Mouse (Mus musculus) C2C12 (cell line): ENCODE results near the gene Gys1.
A peak's percentile ranks its signal among the peaks of the same experiment; 100 is the strongest.

ENCODE experiments used
- CTCF ChIP-seq: IDR thresholded peaks from one replicate; pipeline ENCODE4 v1.5.1; 2011; ENCODE audit not compliant: control insufficient read depth, insufficient read depth, insufficient read length
- FOSL1 ChIP-seq: IDR thresholded peaks from one replicate; pipeline ENCODE4 v1.8.0; 2011; ENCODE audit warnings: mild to moderate bottlenecking, low read length; ENCODE audit not compliant: poor library complexity, insufficient read depth, severe bottlenecking
- MAX ChIP-seq: IDR thresholded peaks from one replicate; pipeline ENCODE4 v1.6.1; 2011; ENCODE audit warnings: mild to moderate bottlenecking, control low read depth
- MYOD1 ChIP-seq: IDR thresholded peaks from one replicate; pipeline ENCODE4 v1.6.1; 2011; ENCODE audit warnings: low read depth; ENCODE audit not compliant: control insufficient read depth, insufficient read length

DNA sequence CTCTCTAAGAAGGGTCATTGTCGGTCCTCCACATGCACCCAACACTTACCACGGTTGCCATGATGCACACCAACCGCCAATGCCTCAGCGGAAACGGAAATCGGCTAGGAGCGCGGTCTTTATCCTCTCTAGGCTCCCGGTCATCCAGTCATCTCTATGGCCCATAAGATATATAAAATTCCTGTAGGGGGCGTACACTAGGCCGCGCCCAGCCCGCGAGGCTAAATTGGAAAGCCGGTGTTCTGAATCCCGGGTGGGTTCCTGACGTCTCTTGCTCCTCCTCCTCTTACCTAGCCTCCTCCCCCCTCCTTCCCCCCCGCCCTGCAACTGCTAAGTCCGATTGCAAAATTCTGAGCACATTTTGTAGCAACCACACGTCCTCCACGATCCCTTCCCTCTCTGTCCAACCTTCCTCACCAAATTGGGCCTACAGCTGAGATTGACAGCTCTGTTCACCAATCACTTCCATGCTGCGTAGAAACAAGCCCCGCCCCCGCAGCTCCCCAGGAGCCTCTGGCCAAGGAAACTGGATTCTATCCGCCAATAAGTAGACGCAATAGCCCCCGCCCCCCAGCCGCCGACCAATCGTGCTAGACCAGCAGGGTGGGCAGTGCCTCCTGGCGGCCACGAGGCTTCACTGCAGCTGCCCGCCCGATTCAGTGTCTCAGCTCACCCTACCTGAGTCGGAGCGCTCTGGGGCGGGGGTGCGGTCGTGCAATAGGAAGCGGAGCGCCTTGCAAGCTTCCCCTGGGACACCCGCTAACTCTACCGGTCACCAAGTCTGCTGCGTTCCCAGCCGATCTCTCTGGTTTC lies at the start of gene Gys1:
- TF ChIP-seq CTCF (peak; percentile 98), MAX (no peak), MYOD1 (no peak), FOSL1 (no peak)
